Mouse (Mus musculus) sigmoid colon, adult 10 weeks (tissue): Measurements from ENCODE around the gene Zfp677. TPM values are rescaled to one million over a fixed set of nuclear protein-coding genes. Genes with fewer than 3 reads are reported as not detected.

Experiments
- polyA plus RNA-seq: library from polyadenylated mRNA; stranded (reverse); fragments of 350-450 nt; fragmentation: Illumina TruSeq; extraction: RNeasy Lipid Tissue Mini Kit (QIAGEN cat#74804); gene quantifications from one replicate; pipeline ENCODE4 v1.2.3, GENCODE M21; 2014; ENCODE audit warnings: low read depth, low replicate concordance

Zfp677 gene
- 23.0 TPM for polyA plus RNA-seq

GRCm38 (mm10) chr17:21383391-21384056, at the start of gene Zfp677:
Gene Zfp677, plus strand, starts transcription at chr17:21383748.

GRCm38 (mm10) chr17:21422664-21423599, 39.4 kb downstream of the Zfp677 start, which contains the start of gene Zfp54:
Gene Zfp54, plus strand, starts transcription at chr17:21423227.

Other genes with a start within 250 kb of the Zfp677 start
- gene Vmn1r234, start 157.7 kb upstream of the Zfp677 start, polyA plus RNA-seq, result not detected
- gene Vmn1r235, start 127.3 kb upstream of the Zfp677 start, polyA plus RNA-seq, result not detected
- gene Vmn1r236, start 100.8 kb upstream of the Zfp677 start, polyA plus RNA-seq, result not detected
- not detected for gene Vmn1r237, start 71.9 kb upstream of the Zfp677 start, polyA plus RNA-seq
- gene Zfp54, start 39.5 kb downstream of the Zfp677 start, polyA plus RNA-seq, result 61.5 TPM
- gene Zfp51, start 66.6 kb downstream of the Zfp677 start, polyA plus RNA-seq, result 72.2 TPM
- 62.3 TPM for gene Zfp53, start 105.2 kb downstream of the Zfp677 start, polyA plus RNA-seq
- gene Zfp52, start 151.8 kb downstream of the Zfp677 start, polyA plus RNA-seq, result 33.4 TPM
- gene Zfp948, start 183.3 kb downstream of the Zfp677 start, polyA plus RNA-seq, result 80.1 TPM